Mouse (Mus musculus): Measurements from ENCODE around the gene Blzf1.

GRCm38 (mm10) chr1:164319542-164320140 lies 12.4 kb upstream of the Blzf1 start:
- no peak for TF ChIP-seq POLR2A (IDR thresholded peaks at IDR 0.05; ENCODE audit: low read depth, low read length)
- no peak for TF ChIP-seq CTCF (IDR thresholded peaks at IDR 0.05; ENCODE audit: extremely low read depth, insufficient read length, insufficient replicate concordance, low read depth, low read length)
